Comparison of ENCODE assay signal across 8 mouse cellular contexts in the genomic region with DNA sequence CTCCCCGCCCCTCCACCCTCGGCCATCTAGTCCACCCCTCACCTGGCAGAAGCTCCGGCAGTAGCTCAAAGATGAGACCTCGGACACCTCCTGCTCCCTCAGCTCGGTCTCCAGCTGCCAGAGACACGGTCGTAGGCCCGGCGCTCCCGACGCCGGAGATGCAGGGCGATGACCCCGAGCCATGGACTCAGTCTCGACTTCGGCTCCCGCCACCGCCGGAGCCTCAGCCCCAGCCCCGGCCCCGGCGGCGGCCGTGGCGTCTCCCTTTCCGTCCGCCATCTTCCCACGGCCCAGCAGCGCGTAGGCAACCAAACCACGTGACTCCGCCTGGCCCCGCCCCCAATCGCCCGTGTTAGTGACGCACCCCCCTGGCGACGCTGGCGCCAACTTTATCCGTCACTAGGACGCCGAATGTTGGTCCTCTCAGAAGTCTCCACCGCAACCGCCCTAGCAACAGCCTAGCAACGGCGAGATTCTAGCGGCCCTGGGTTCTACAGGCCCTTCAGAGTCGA. TPM values are rescaled to one million over a fixed set of nuclear protein-coding genes. Genes with fewer than 3 reads are reported as not detected.
DNase-seq lines count a peak whose midpoint lies in the region; ATAC-seq lines count a peak whose summit lies in the region.

A gene (minus strand): TSS at position 292 of the 512 bp plus-strand sequence.

- intact Hi-C loops in heart, postnatal 14 days (cut with DNase I) = loop anchor here (10.0 kb wide), 2 partner anchors 120 to 390 kb away; a partner anchor contains a TSS

- peak within 1 kb of the TSS; percentile 93 for H3K9ac ChIP-seq in forebrain, embryonic 14.5 days (ENCODE audit: low read length)
- H3K9ac ChIP-seq in neural tube, embryonic 15.5 days (replicated peaks) = peak within 1 kb of the TSS; percentile 82

- ATAC-seq in forebrain, embryonic 14.5 days = peak; percentile 97
- peak; percentile 96 for ATAC-seq in neural tube, embryonic 15.5 days (ENCODE audit: low FRiP score)

- no peaks in the 10 kb centered on the region for H3K36me3 ChIP-seq in forebrain, embryonic 14.5 days (ENCODE audit: control insufficient read depth, insufficient read depth, low read length)
- H3K36me3 ChIP-seq in neural tube, embryonic 15.5 days = no peaks in the 10 kb centered on the region

- H3K4me3 ChIP-seq in forebrain, embryonic 14.5 days (ENCODE audit: low read depth, low read length) = peak within 1 kb of the TSS; percentile 80
- peak within 1 kb of the TSS; percentile 83 for H3K4me3 ChIP-seq in neural tube, embryonic 15.5 days (replicated peaks)

- H3K9me3 ChIP-seq in forebrain, embryonic 14.5 days (replicated peaks; ENCODE audit: control insufficient read depth, low read length) = no peaks in the 10 kb centered on the region
- H3K9me3 ChIP-seq in neural tube, embryonic 15.5 days (replicated peaks) = no peaks in the 10 kb centered on the region

- H3K4me2 ChIP-seq in forebrain, embryonic 14.5 days (ENCODE audit: low read length) = peak within 1 kb of the TSS; percentile 88
- H3K4me2 ChIP-seq in neural tube, embryonic 15.5 days = peak within 1 kb of the TSS; percentile 73

- WGBS in forebrain, embryonic 14.5 days = under 1% methylated on average over 48 of the region's 48 CpGs
- 0% methylated on average over 47 of the region's 48 CpGs for WGBS in neural tube, embryonic 15.5 days

- peaks cover 9% of the 10 kb centered on the region for H3K4me1 ChIP-seq in forebrain, embryonic 14.5 days (ENCODE audit: control insufficient read depth, insufficient read depth, low read length)
- H3K4me1 ChIP-seq in neural tube, embryonic 15.5 days = peaks cover 26% of the 10 kb centered on the region

- H3K27ac ChIP-seq in forebrain, embryonic 14.5 days (ENCODE audit: low read depth, low read length) = peak within 1 kb of the TSS; percentile 89
- H3K27ac ChIP-seq in neural tube, embryonic 15.5 days (replicated peaks) = peak within 1 kb of the TSS; percentile 95

- peak; percentile 97 for DNase-seq in ES-CJ7 (ENCODE audit: low read depth, low spot score)
- DNase-seq in cerebellum, adult 11 months = peak; percentile 99
- peak; percentile 98 for DNase-seq in forebrain, embryonic 14.5 days (ENCODE audit: low spot score)
- peak; percentile 99 to 100 for DNase-seq in heart, postnatal 14 days
- peak; percentile 99 for DNase-seq in layer of hippocampus, adult 11-12 months (ENCODE audit: low spot score)
- peak; percentile 97 for DNase-seq in lung, adult 18-20 months
- peak; percentile 98 for DNase-seq in testis, postnatal 14 days (ENCODE audit: low spot score)

- no peaks in the 10 kb centered on the region for H3K27me3 ChIP-seq in forebrain, embryonic 14.5 days (replicated peaks; ENCODE audit: control insufficient read depth, insufficient read depth, low read length)
- peaks cover 16% of the 10 kb centered on the region for H3K27me3 ChIP-seq in neural tube, embryonic 15.5 days (replicated peaks)

RNA-seq across cellular contexts. Expression of the gene that starts here (rescaled TPM):
- 17.9 and 22.4 TPM in 2 replicates for polyA plus RNA-seq in forebrain, embryonic 14.5 days (2014; fragmentation: Nextera tagmentation; extraction: Ambion mirVana)
- total RNA-seq in heart, postnatal 14 days (2021) = 10 to 100 TPM; 15.6 to 16.9 TPM
- 26.8 and 27.3 TPM in 2 replicates for polyA plus RNA-seq in neural tube, embryonic 15.5 days (2015; fragmentation: Nextera tagmentation; extraction: Ambion mirVana)

Comparison
In these comparisons a context has a peak if more than half of its experiments do, and no peak if none do; other contexts are left out.
1. Peak in every context shown above with its lines: DNase-seq, ATAC-seq, H3K4me3 ChIP-seq and H3K27ac ChIP-seq.